Comparison of ENCODE assay signal across 13 mouse cellular contexts in genomic region chr2:32673176-32673917, GRCm38 (mm10). TPM values are rescaled to one million over a fixed set of nuclear protein-coding genes. Genes with fewer than 3 reads are reported as not detected.
A peak's percentile ranks its signal among the peaks of the same experiment; 100 is the strongest.
DNase-seq lines count a peak whose midpoint lies in the region; ATAC-seq and TF ChIP-seq lines count a peak whose summit lies in the region.
"Had no signal": no experiment of that assay in that cellular context is flagged by ENCODE, and none has a peak within 500 bp of the region (broad histone marks: within the 10 kb centered on the region; RNA-seq: fewer than 3 reads in every experiment).

No protein-coding gene starts in this region.

- peak overlapping the region; percentile 26 for H3K4me3 ChIP-seq in intestine, embryonic 16.5 days (ENCODE audit: low read length)
- no peak overlapping the region for H3K4me3 ChIP-seq in lung, postnatal 0 days (ENCODE audit: low read depth, low read length)
- H3K4me3 ChIP-seq in midbrain, postnatal 0 days (ENCODE audit: low read depth, low read length), result no peak overlapping the region
- H3K4me3 ChIP-seq: forebrain, embryonic 15.5 days; hindbrain, embryonic 15.5 days; megakaryocyte, embryonic 14.5 days; neural tube, embryonic 12.5 days had no signal

- TF ChIP-seq EP300 in lung, postnatal 0 days (IDR thresholded peaks at IDR 0.05), result no peak

- H3K36me3 ChIP-seq in intestine, embryonic 16.5 days (ENCODE audit: control insufficient read depth, insufficient read depth, low read length), result no peaks in the 10 kb centered on the region
- peaks cover 22% of the 10 kb centered on the region; the same call in 1 of the 2 replicates for H3K36me3 ChIP-seq in lung, postnatal 0 days (ENCODE audit: insufficient read depth, low read length)
- H3K36me3 ChIP-seq in midbrain, postnatal 0 days (ENCODE audit: insufficient read depth, low read length), result no peaks in the 10 kb centered on the region
- H3K36me3 ChIP-seq: forebrain, embryonic 15.5 days; hindbrain, embryonic 15.5 days; neural tube, embryonic 12.5 days had no signal

- intact Hi-C loops in left cerebral cortex, postnatal 25 days (cut with DNase I), result no loop called here

- peaks cover 12% of the 10 kb centered on the region; the same call in 1 of the 2 replicates for H3K4me1 ChIP-seq in intestine, embryonic 16.5 days (ENCODE audit: control insufficient read depth, insufficient read depth, low read length)
- no peaks in the 10 kb centered on the region for H3K4me1 ChIP-seq in lung, postnatal 0 days (ENCODE audit: insufficient read depth, low read depth, low read length)
- no peaks in the 10 kb centered on the region for H3K4me1 ChIP-seq in midbrain, postnatal 0 days (ENCODE audit: insufficient read depth, low read length)
- H3K4me1 ChIP-seq: forebrain, embryonic 15.5 days; neural tube, embryonic 12.5 days had no signal

- H3K4me2 ChIP-seq in intestine, embryonic 16.5 days (ENCODE audit: low read depth, low read length), result peak overlapping the region; percentile 37
- no peak overlapping the region for H3K4me2 ChIP-seq in lung, postnatal 0 days (replicated peaks; ENCODE audit: low read depth, low read length)
- no peak overlapping the region for H3K4me2 ChIP-seq in midbrain, postnatal 0 days (ENCODE audit: low read depth, low read length, poor library complexity, severe bottlenecking)
- H3K4me2 ChIP-seq: forebrain, embryonic 15.5 days; hindbrain, embryonic 15.5 days; neural tube, embryonic 12.5 days had no signal

- peak overlapping the region; percentile 95 for H3K27ac ChIP-seq in intestine, embryonic 16.5 days (ENCODE audit: low read length)
- H3K27ac ChIP-seq in lung, postnatal 0 days (ENCODE audit: low read length), result no peak overlapping the region
- H3K27ac ChIP-seq in midbrain, postnatal 0 days (ENCODE audit: low read depth, low read length), result no peak overlapping the region
- H3K27ac ChIP-seq: forebrain, embryonic 15.5 days; hindbrain, embryonic 15.5 days; neural tube, embryonic 12.5 days had no signal

- peak; percentile 45 for DNase-seq in ZHBTc4 (ENCODE audit: low read depth, low spot score)
- peak; percentile 29 for DNase-seq in liver
- DNase-seq in lung, postnatal 0 days (ENCODE audit: low spot score), result peak; percentile 91
- no peak for DNase-seq in midbrain, postnatal 0 days (ENCODE audit: low spot score)
- DNase-seq in spleen, postnatal 14 days (ENCODE audit: low spot score in 2 of 2), result no peak
- DNase-seq in left cerebral cortex, postnatal 25 days (ENCODE audit: low spot score in 2 of 2), result no peak
- no peak for DNase-seq in neural tube, embryonic 10.5 days (ENCODE audit: extremely low spot score, low spot score)
- DNase-seq: right cerebral cortex, postnatal 14 days had no signal

- H3K9ac ChIP-seq in intestine, embryonic 16.5 days (ENCODE audit: low read depth, low read length), result peak overlapping the region; percentile 49
- H3K9ac ChIP-seq in lung, postnatal 0 days (replicated peaks; ENCODE audit: low read depth), result no peak overlapping the region
- H3K9ac ChIP-seq in midbrain, postnatal 0 days (replicated peaks; ENCODE audit: low read length, poor library complexity, severe bottlenecking), result no peak overlapping the region
- H3K9ac ChIP-seq: forebrain, embryonic 15.5 days; hindbrain, embryonic 15.5 days; neural tube, embryonic 12.5 days had no signal

- ATAC-seq in intestine, embryonic 16.5 days, result peak; percentile 94
- peak; percentile 86 for ATAC-seq in lung, postnatal 0 days
- no peak for ATAC-seq in midbrain, postnatal 0 days (ENCODE audit: low FRiP score)
- ATAC-seq: forebrain, embryonic 15.5 days had no signal

- 57% methylated on average over 16 of the region's 16 CpGs for WGBS in intestine, embryonic 16.5 days
- 56% methylated on average over 16 of the region's 16 CpGs for WGBS in lung, postnatal 0 days
- 84% methylated on average over 16 of the region's 16 CpGs for WGBS in midbrain, postnatal 0 days

- TF ChIP-seq CTCF in lung, postnatal 0 days (IDR thresholded peaks at IDR 0.05), result no peak
- TF ChIP-seq CTCF in midbrain, postnatal 0 days (IDR thresholded peaks at IDR 0.05), result no peak

- no peaks in the 10 kb centered on the region for H3K9me3 ChIP-seq in intestine, embryonic 16.5 days (ENCODE audit: control insufficient read depth, low read length)
- no peaks in the 10 kb centered on the region for H3K9me3 ChIP-seq in lung, postnatal 0 days (ENCODE audit: low read length)
- no peaks in the 10 kb centered on the region for H3K9me3 ChIP-seq in midbrain, postnatal 0 days (ENCODE audit: low read length)
- H3K9me3 ChIP-seq: forebrain, embryonic 15.5 days; hindbrain, embryonic 15.5 days; megakaryocyte, embryonic 14.5 days; neural tube, embryonic 12.5 days had no signal

- no peaks in the 10 kb centered on the region for H3K27me3 ChIP-seq in intestine, embryonic 16.5 days (replicated peaks; ENCODE audit: control insufficient read depth, insufficient read depth, low read length)
- no peaks in the 10 kb centered on the region for H3K27me3 ChIP-seq in lung, postnatal 0 days (replicated peaks; ENCODE audit: insufficient read depth, low read length)
- no peaks in the 10 kb centered on the region for H3K27me3 ChIP-seq in midbrain, postnatal 0 days (ENCODE audit: insufficient read depth, low read length)
- H3K27me3 ChIP-seq: forebrain, embryonic 15.5 days; hindbrain, embryonic 15.5 days; megakaryocyte, embryonic 14.5 days; neural tube, embryonic 12.5 days had no signal

RNA-seq across cellular contexts. Expression of gene Eng, which starts 27.0 kb away (rescaled TPM):
- polyA plus RNA-seq in intestine, embryonic 16.5 days (2015; fragmentation: Nextera tagmentation; extraction: Ambion mirVana), result 66.8 and 70.3 TPM in 2 replicates
- polyA plus RNA-seq in lung, postnatal 0 days (2015; fragmentation: Nextera tagmentation; extraction: Ambion mirVana), result 118 and 130 TPM in 2 replicates
- total RNA-seq in midbrain, postnatal 0 days (2014; rRNA removed), result 16.7 and 20.0 TPM in 2 replicates
- 20.3 and 21.3 TPM in 2 replicates for polyA plus RNA-seq in midbrain, postnatal 0 days (2015; fragmentation: Nextera tagmentation; extraction: Ambion mirVana)
- total RNA-seq in left cerebral cortex, postnatal 25 days (2021), result 10 to 100 TPM; 21.9 to 25.0 TPM

RNA-seq across cellular contexts. Expression of gene Fpgs, which starts 30.6 kb away (rescaled TPM):
- 29.8 and 32.0 TPM in 2 replicates for polyA plus RNA-seq in intestine, embryonic 16.5 days (2015; fragmentation: Nextera tagmentation; extraction: Ambion mirVana)
- 12.6 and 15.6 TPM in 2 replicates for polyA plus RNA-seq in lung, postnatal 0 days (2015; fragmentation: Nextera tagmentation; extraction: Ambion mirVana)
- 24.6 and 25.9 TPM in 2 replicates for total RNA-seq in midbrain, postnatal 0 days (2014; rRNA removed)
- polyA plus RNA-seq in midbrain, postnatal 0 days (2015; fragmentation: Nextera tagmentation; extraction: Ambion mirVana), result 25.1 and 29.6 TPM in 2 replicates
- total RNA-seq in left cerebral cortex, postnatal 25 days (2021), result 1 to 10 TPM; 7.1 to 9.4 TPM

RNA-seq across cellular contexts. Expression of gene Cdk9, which starts 39.5 kb away (rescaled TPM):
- polyA plus RNA-seq in intestine, embryonic 16.5 days (2015; fragmentation: Nextera tagmentation; extraction: Ambion mirVana), result 83.4 and 86.0 TPM in 2 replicates
- polyA plus RNA-seq in lung, postnatal 0 days (2015; fragmentation: Nextera tagmentation; extraction: Ambion mirVana), result 62.8 and 68.7 TPM in 2 replicates
- 88.1 and 92.4 TPM in 2 replicates for total RNA-seq in midbrain, postnatal 0 days (2014; rRNA removed)
- polyA plus RNA-seq in midbrain, postnatal 0 days (2015; fragmentation: Nextera tagmentation; extraction: Ambion mirVana), result 58.2 and 59.4 TPM in 2 replicates
- total RNA-seq in left cerebral cortex, postnatal 25 days (2021), result 100 to 1,000 TPM; 114 to 118 TPM

RNA-seq across cellular contexts. Expression of gene Sh2d3c, which starts 47.5 kb away (rescaled TPM):
- 26.1 and 26.5 TPM in 2 replicates for polyA plus RNA-seq in intestine, embryonic 16.5 days (2015; fragmentation: Nextera tagmentation; extraction: Ambion mirVana)
- 51.8 and 53.5 TPM in 2 replicates for polyA plus RNA-seq in lung, postnatal 0 days (2015; fragmentation: Nextera tagmentation; extraction: Ambion mirVana)
- 43.7 and 46.2 TPM in 2 replicates for total RNA-seq in midbrain, postnatal 0 days (2014; rRNA removed)
- polyA plus RNA-seq in midbrain, postnatal 0 days (2015; fragmentation: Nextera tagmentation; extraction: Ambion mirVana), result 54.4 and 54.6 TPM in 2 replicates
- 10 to 100 TPM; 27.8 to 30.8 TPM for total RNA-seq in left cerebral cortex, postnatal 25 days (2021)

RNA-seq across cellular contexts. Expression of gene Ak1, which starts 51.8 kb away (rescaled TPM):
- polyA plus RNA-seq in intestine, embryonic 16.5 days (2015; fragmentation: Nextera tagmentation; extraction: Ambion mirVana), result 15.3 and 18.6 TPM in 2 replicates
- polyA plus RNA-seq in lung, postnatal 0 days (2015; fragmentation: Nextera tagmentation; extraction: Ambion mirVana), result 31.7 and 36.3 TPM in 2 replicates
- 99.6 and 107 TPM in 2 replicates for total RNA-seq in midbrain, postnatal 0 days (2014; rRNA removed)
- 114 and 133 TPM in 2 replicates for polyA plus RNA-seq in midbrain, postnatal 0 days (2015; fragmentation: Nextera tagmentation; extraction: Ambion mirVana)
- total RNA-seq in left cerebral cortex, postnatal 25 days (2021), result 100 to 1,000 TPM; 157 to 159 TPM

Comparison
In these comparisons a context has a peak if more than half of its experiments do, and no peak if none do; other contexts are left out.
1. DNase-seq: peak in ZHBTc4 (single experiment), liver (single experiment) and lung, postnatal 0 days (single experiment); none in midbrain, postnatal 0 days (single experiment), spleen, postnatal 14 days (0 of 2), left cerebral cortex, postnatal 25 days (0 of 2) and neural tube, embryonic 10.5 days (single experiment).